Mouse (Mus musculus): ENCODE measurements around the gene Tex26. TPM values are rescaled to one million over a fixed set of nuclear protein-coding genes. Genes with fewer than 3 reads are reported as not detected.

The Tex26 gene
- polyA plus RNA-seq, 1 experiment from 2014 or later: 1.4 TPM

DNA sequence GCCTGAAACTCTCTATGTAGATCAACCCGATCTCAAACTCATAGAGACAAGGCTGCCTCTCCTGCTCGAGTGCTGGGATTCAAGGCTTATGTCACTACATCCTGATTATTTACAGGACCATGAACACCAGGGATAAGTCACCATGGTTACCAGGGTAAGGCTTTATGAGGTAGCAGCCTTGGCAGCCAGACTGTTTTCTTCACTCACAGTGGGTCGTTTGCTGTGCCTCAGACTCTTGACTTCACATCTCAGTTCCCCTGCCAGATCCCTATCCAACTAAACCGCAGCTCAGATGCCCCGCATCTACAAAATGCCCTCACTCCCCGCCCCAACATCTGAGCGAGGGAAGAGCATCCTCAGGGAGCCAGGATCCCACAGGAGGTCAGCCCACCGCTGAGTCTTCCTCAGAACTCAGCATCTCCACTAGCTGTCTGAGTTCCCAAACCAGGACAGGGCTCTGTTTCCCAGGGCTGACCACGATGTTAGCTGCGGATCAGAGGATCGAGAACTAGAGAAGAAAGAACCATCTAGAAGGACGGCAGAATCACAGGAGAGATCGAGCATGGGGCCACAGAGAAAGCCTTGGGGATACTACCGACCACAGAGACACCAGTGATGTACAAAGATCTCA is 2.3 kb downstream of the Tex26 start:
- DNase-seq (ENCODE audit: low spot score): no peak
- Histone ChIP-seq H3K4me3 (ENCODE audit: low read depth, low read length) (no peak overlapping the region), H3K9ac (ENCODE audit: low read depth, low read length) (no peak overlapping the region), H3K4me2 (replicated peaks; ENCODE audit: low read depth, low read length) (no peak overlapping the region), H3K9me3 (ENCODE audit: control insufficient read depth, low read length) (no peaks in the 10 kb centered on the region), H3K4me1 (replicated peaks; ENCODE audit: control insufficient read depth, insufficient read depth, low read length) (peaks cover 7% of the 10 kb centered on the region; the same call in 1 of the 2 replicates), H3K36me3 (ENCODE audit: control insufficient read depth, insufficient read depth, low read length) (no peaks in the 10 kb centered on the region), H3K27ac (ENCODE audit: low read depth, low read length) (no peak overlapping the region), H3K27me3 (ENCODE audit: control insufficient read depth, insufficient read depth, low read length) (no peaks in the 10 kb centered on the region)
- ATAC-seq (ENCODE audit: low FRiP score): no peak
- 63% methylated on average over 14 of the region's 14 CpGs for WGBS

DNA sequence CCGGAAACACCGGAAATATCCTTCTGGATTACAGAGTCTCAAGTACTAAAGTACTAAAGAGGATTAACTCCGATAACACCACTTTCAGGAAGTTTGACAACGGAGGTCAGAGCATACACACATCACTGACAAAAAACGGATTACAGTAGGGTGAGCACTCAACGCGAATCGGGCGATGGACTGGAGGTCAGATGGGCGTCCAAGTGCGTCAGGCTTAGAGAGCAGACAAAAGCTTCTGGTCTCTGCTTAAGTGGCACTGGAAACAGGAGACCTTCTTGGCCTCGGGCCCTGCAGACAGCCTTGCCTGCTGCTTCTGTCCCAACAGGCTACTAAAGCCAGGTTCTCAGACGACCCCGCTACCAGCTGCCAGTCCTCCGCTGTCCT is 2.8 kb downstream of the Tex26 start:
- DNase-seq (ENCODE audit: low spot score) (no peak), ATAC-seq (ENCODE audit: low FRiP score) (no peak)
- H3K4me1 ChIP-seq (replicated peaks; ENCODE audit: control insufficient read depth, insufficient read depth, low read length): peaks cover 7% of the 10 kb centered on the region; the same call in 1 of the 2 replicates
- 83% methylated on average over 15 of the region's 15 CpGs for WGBS
- H3K9me3 ChIP-seq (ENCODE audit: control insufficient read depth, low read length): no peaks in the 10 kb centered on the region
- no peaks in the 10 kb centered on the region for H3K36me3 ChIP-seq (ENCODE audit: control insufficient read depth, insufficient read depth, low read length)
- no peak overlapping the region for H3K9ac ChIP-seq (ENCODE audit: low read depth, low read length)
- no peaks in the 10 kb centered on the region for H3K27me3 ChIP-seq (ENCODE audit: control insufficient read depth, insufficient read depth, low read length)
- H3K4me2 ChIP-seq (replicated peaks; ENCODE audit: low read depth, low read length): no peak overlapping the region
- H3K4me3 ChIP-seq (ENCODE audit: low read depth, low read length): no peak overlapping the region
- no peak overlapping the region for H3K27ac ChIP-seq (ENCODE audit: low read depth, low read length)

DNA sequence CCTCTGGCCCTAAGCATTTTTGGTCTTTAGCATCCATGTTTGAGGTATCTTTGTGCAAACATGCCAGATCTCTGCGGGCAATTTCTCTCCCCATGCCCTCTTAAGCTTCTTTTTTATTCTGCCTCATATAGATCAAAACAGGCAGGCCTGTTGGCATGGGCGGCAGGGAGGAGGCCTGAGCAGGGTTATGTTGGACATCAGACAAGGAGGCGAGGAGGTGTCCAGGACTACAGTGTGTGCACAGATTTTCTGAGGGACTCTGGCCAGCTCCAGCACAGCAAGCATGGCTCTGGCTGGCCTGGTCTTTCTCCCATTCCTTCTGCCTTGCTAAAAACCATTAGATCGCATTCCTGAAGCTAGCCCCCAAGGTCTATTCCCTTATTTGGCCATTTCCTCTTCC is 5.0 kb downstream of the Tex26 start:
- H3K9me3 ChIP-seq (ENCODE audit: control insufficient read depth, low read length): no peaks in the 10 kb centered on the region
- ATAC-seq (ENCODE audit: low FRiP score) (no peak), DNase-seq (ENCODE audit: low spot score) (no peak)
- H3K27ac ChIP-seq (ENCODE audit: low read depth, low read length): no peak overlapping the region
- peaks cover 3% of the 10 kb centered on the region; the same call in 1 of the 2 replicates for H3K4me1 ChIP-seq (replicated peaks; ENCODE audit: control insufficient read depth, insufficient read depth, low read length)
- no peaks in the 10 kb centered on the region for H3K36me3 ChIP-seq (ENCODE audit: control insufficient read depth, insufficient read depth, low read length)
- no peak overlapping the region for H3K4me2 ChIP-seq (replicated peaks; ENCODE audit: low read depth, low read length)
- H3K9ac ChIP-seq (ENCODE audit: low read depth, low read length): no peak overlapping the region
- H3K27me3 ChIP-seq (ENCODE audit: control insufficient read depth, insufficient read depth, low read length): no peaks in the 10 kb centered on the region
- WGBS: 93% methylated on average over 4 of the region's 4 CpGs
- no peak overlapping the region for H3K4me3 ChIP-seq (ENCODE audit: low read depth, low read length)

DNA sequence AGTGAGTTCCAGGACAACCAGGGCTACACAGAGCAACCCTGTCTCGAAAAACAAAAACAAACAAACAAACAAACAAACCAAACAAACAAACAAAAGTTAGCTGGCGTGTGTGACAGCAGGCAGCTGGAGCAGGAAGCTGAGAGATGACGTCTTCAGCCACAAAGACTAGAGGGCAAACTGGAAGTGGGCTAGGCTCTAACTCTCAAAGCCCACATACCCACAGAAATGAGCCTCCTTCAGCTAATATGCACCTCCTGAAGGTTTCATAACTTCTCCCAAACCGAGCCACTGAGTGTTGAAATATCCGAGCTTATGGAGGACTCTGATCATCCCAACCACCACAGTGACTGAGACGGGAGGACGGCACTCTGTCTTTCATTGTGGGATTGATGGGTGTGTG is 7.0 kb downstream of the Tex26 start:
- Histone ChIP-seq H3K4me1 (replicated peaks; ENCODE audit: control insufficient read depth, insufficient read depth, low read length) (no peaks in the 10 kb centered on the region), H3K9ac (ENCODE audit: low read depth, low read length) (no peak overlapping the region), H3K27me3 (ENCODE audit: control insufficient read depth, insufficient read depth, low read length) (no peaks in the 10 kb centered on the region), H3K9me3 (ENCODE audit: control insufficient read depth, low read length) (no peaks in the 10 kb centered on the region), H3K4me2 (replicated peaks; ENCODE audit: low read depth, low read length) (no peak overlapping the region), H3K4me3 (ENCODE audit: low read depth, low read length) (no peak overlapping the region), H3K36me3 (ENCODE audit: control insufficient read depth, insufficient read depth, low read length) (no peaks in the 10 kb centered on the region), H3K27ac (ENCODE audit: low read depth, low read length) (no peak overlapping the region)
- WGBS: 88% methylated on average over 7 of the region's 7 CpGs
- no peak for ATAC-seq (ENCODE audit: low FRiP score)
- DNase-seq (ENCODE audit: low spot score): no peak

DNA sequence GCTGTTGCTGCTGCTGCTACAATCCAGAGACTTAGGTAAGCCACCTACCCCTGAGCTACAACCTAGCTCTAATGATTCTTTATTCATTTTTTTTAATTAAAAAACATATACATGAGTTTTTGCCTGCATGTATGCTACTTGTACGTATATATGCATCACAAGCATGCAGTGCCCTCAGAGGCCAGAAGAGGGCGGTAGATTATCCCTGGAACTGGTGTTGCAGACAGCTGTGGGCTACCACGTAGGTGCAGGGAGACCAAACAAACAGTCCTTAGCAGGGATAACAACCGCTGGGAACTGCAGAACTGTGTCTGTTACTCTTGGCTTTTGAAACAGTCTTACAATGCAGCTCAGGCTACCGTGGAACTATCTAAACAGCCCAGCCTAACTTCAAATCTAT is 8.3 kb downstream of the Tex26 start:
- H3K4me1 ChIP-seq (replicated peaks; ENCODE audit: control insufficient read depth, insufficient read depth, low read length): no peaks in the 10 kb centered on the region
- H3K27ac ChIP-seq (ENCODE audit: low read depth, low read length): no peak overlapping the region
- H3K9ac ChIP-seq (ENCODE audit: low read depth, low read length): no peak overlapping the region
- H3K27me3 ChIP-seq (ENCODE audit: control insufficient read depth, insufficient read depth, low read length): no peaks in the 10 kb centered on the region
- DNase-seq (ENCODE audit: low spot score) (peak; percentile 40), ATAC-seq (ENCODE audit: low FRiP score) (no peak)
- H3K4me2 ChIP-seq (replicated peaks; ENCODE audit: low read depth, low read length): no peak overlapping the region
- 75% methylated on average over 5 of the region's 5 CpGs for WGBS
- H3K4me3 ChIP-seq (ENCODE audit: low read depth, low read length): no peak overlapping the region
- H3K36me3 ChIP-seq (ENCODE audit: control insufficient read depth, insufficient read depth, low read length): no peaks in the 10 kb centered on the region
- no peaks in the 10 kb centered on the region for H3K9me3 ChIP-seq (ENCODE audit: control insufficient read depth, low read length)

DNA sequence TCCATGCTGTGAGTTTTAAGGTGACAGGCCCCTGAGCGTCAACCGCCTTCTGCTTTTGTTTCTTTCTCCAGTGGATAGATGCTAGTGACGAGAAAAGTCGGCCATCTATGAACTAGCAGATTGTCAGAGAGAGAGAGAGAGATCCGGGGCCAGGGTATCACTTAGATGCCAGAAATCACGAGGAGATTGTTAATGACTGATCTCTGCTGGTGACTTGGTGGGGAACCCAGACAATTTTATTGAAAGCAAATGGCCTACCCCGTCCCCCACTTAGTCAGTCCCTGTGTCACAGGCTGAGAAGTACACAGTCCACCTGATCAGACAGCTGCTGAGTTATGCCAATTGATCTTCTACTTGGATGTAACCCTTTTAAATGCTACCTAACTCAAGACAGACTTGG is 9.9 kb downstream of the Tex26 start:
- H3K27me3 ChIP-seq (ENCODE audit: control insufficient read depth, insufficient read depth, low read length): no peaks in the 10 kb centered on the region
- no peak overlapping the region for H3K27ac ChIP-seq (ENCODE audit: low read depth, low read length)
- DNase-seq (ENCODE audit: low spot score) (no peak), ATAC-seq (ENCODE audit: low FRiP score) (no peak)
- H3K4me2 ChIP-seq (replicated peaks; ENCODE audit: low read depth, low read length): no peak overlapping the region
- H3K4me3 ChIP-seq (ENCODE audit: low read depth, low read length): no peak overlapping the region
- no peak overlapping the region for H3K9ac ChIP-seq (ENCODE audit: low read depth, low read length)
- H3K4me1 ChIP-seq (replicated peaks; ENCODE audit: control insufficient read depth, insufficient read depth, low read length): no peaks in the 10 kb centered on the region
- 84% methylated on average over 7 of the region's 7 CpGs for WGBS
- no peaks in the 10 kb centered on the region for H3K36me3 ChIP-seq (ENCODE audit: control insufficient read depth, insufficient read depth, low read length)
- no peaks in the 10 kb centered on the region for H3K9me3 ChIP-seq (ENCODE audit: control insufficient read depth, low read length)

DNA sequence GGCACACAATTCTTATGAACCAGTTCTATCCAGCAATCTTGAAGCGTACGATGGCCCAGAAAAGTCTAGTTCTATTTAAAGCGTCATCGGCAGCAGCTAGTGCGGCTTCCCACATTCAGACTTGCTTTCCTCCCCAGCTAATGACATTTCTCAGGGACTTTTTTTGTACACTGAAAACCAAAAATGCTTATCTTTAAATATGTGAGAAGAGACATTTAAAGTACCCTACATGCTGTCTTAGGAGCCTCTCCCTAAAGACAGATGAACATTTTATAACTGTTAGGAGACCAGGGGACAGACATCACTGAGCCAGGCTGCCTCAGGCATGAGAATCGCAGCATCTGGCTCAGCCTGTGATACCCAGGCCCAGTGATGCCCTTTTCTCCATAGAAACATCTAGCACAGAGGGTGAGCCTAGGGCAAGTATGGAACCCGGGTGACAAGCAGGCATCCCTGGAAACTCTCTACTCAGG is 11.8 kb downstream of the Tex26 start:
- H3K9ac ChIP-seq (ENCODE audit: low read depth, low read length): no peak overlapping the region
- H3K4me3 ChIP-seq (ENCODE audit: low read depth, low read length): no peak overlapping the region
- H3K4me1 ChIP-seq (replicated peaks; ENCODE audit: control insufficient read depth, insufficient read depth, low read length): no peaks in the 10 kb centered on the region
- no peak overlapping the region for H3K4me2 ChIP-seq (replicated peaks; ENCODE audit: low read depth, low read length)
- H3K27me3 ChIP-seq (ENCODE audit: control insufficient read depth, insufficient read depth, low read length): no peaks in the 10 kb centered on the region
- H3K9me3 ChIP-seq (ENCODE audit: control insufficient read depth, low read length): no peaks in the 10 kb centered on the region
- ATAC-seq (ENCODE audit: low FRiP score): no peak
- no peaks in the 10 kb centered on the region for H3K36me3 ChIP-seq (ENCODE audit: control insufficient read depth, insufficient read depth, low read length)
- 88% methylated on average over 7 of the region's 7 CpGs for WGBS
- no peak for DNase-seq (ENCODE audit: low spot score)
- H3K27ac ChIP-seq (ENCODE audit: low read depth, low read length): no peak overlapping the region

DNA sequence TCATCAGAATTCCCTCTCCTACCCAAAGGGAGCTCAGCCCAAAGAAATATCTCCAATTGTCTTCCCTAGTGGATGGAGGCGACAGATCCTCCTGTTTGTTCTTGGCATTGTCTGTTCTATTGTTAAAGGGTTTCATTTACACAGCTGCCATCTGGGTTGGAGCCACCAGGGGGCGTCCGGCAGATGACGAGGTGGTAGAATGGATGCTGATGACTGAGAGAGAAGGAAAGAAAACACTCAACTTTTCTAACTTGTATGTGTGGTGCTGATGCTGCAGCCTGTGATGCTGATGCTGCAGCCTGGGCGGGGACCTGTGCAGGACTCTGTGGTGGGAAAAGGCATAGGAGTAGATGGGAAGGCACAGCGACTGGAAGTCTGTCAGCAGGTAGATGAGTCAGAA is 14.8 kb downstream of the Tex26 start:
- Histone ChIP-seq H3K27ac (ENCODE audit: low read depth, low read length) (no peak overlapping the region), H3K4me2 (replicated peaks; ENCODE audit: low read depth, low read length) (no peak overlapping the region), H3K36me3 (ENCODE audit: control insufficient read depth, insufficient read depth, low read length) (no peaks in the 10 kb centered on the region), H3K9ac (ENCODE audit: low read depth, low read length) (no peak overlapping the region), H3K9me3 (ENCODE audit: control insufficient read depth, low read length) (no peaks in the 10 kb centered on the region), H3K4me1 (replicated peaks; ENCODE audit: control insufficient read depth, insufficient read depth, low read length) (no peaks in the 10 kb centered on the region), H3K4me3 (ENCODE audit: low read depth, low read length) (no peak overlapping the region), H3K27me3 (ENCODE audit: control insufficient read depth, insufficient read depth, low read length) (no peaks in the 10 kb centered on the region)
- whole genome bisulfite sequencing: 28% methylated on average over 6 of the region's 6 CpGs
- peak; percentile 87 for DNase-seq (ENCODE audit: low spot score)
- ATAC-seq (ENCODE audit: low FRiP score): no peak

DNA sequence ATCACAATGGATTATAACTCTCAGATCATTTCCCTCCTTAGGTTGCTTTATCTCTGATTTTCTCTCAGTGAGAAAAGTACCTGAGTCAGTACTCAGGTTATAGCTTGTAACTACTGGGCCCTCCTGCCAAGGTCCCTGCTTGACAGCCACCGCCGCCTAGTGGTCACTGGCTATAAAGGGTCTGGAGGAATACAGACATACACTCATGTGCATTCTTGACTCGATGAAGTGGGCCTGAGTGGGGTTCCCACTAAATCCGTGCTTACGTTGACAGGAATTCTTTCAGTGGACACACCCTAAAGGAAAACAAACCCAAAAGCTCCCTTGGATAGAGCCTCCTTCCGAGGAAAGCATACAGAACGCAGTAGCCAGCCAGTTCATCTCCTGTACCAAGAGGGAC is 17.1 kb downstream of the Tex26 start:
- Histone ChIP-seq H3K9ac (ENCODE audit: low read depth, low read length) (no peak overlapping the region), H3K27ac (ENCODE audit: low read depth, low read length) (no peak overlapping the region), H3K4me3 (ENCODE audit: low read depth, low read length) (no peak overlapping the region), H3K27me3 (ENCODE audit: control insufficient read depth, insufficient read depth, low read length) (no peaks in the 10 kb centered on the region), H3K4me1 (replicated peaks; ENCODE audit: control insufficient read depth, insufficient read depth, low read length) (no peaks in the 10 kb centered on the region), H3K9me3 (ENCODE audit: control insufficient read depth, low read length) (no peaks in the 10 kb centered on the region), H3K36me3 (ENCODE audit: control insufficient read depth, insufficient read depth, low read length) (no peaks in the 10 kb centered on the region), H3K4me2 (replicated peaks; ENCODE audit: low read depth, low read length) (no peak overlapping the region)
- WGBS: 89% methylated on average over 7 of the region's 7 CpGs
- DNase-seq (ENCODE audit: low spot score) (no peak), ATAC-seq (ENCODE audit: low FRiP score) (no peak)

Data from hindbrain, embryonic 11.5 days (tissue).